Mouse (Mus musculus): Measurements from ENCODE around the gene Usp18. TPM values are rescaled to one million over a fixed set of nuclear protein-coding genes. Genes with fewer than 3 reads are reported as not detected.

The Usp18 gene
- polyA plus RNA-seq, 1 experiment from 2014 or later: 6.3 TPM

GRCm38 (mm10) chr6:121226043-121226442 is 19.7 kb upstream of the Usp18 start:
- H3K27ac ChIP-seq: peak overlapping the region; percentile 35; the same call in 1 of the 2 replicates
- no peaks in the 10 kb centered on the region for H3K27me3 ChIP-seq
- no peak overlapping the region for H3K4me3 ChIP-seq (replicated peaks)
- ATAC-seq (ENCODE audit: low read depth): peak; percentile 37; the same call in 1 of the 2 replicates
- H3K4me2 ChIP-seq: no peak overlapping the region
- WGBS (ENCODE audit: insufficient replicate concordance): 21% methylated on average over 4 of the region's 4 CpGs
- peaks cover 33% of the 10 kb centered on the region for H3K4me1 ChIP-seq (replicated peaks)
- no peak overlapping the region for H3K9ac ChIP-seq
- DNase-seq: no peak
- H3K9me3 ChIP-seq (replicated peaks): no peaks in the 10 kb centered on the region
- peaks cover 4% of the 10 kb centered on the region; the same call in 1 of the 2 replicates for H3K36me3 ChIP-seq

- peaks cover 4% of the 10 kb centered on the region; the same call in 1 of the 2 replicates for H3K36me3 ChIP-seq
- no peak overlapping the region for H3K4me2 ChIP-seq
- H3K9ac ChIP-seq: no peak overlapping the region
- WGBS (ENCODE audit: insufficient replicate concordance): 47% methylated on average over 2 of the region's 2 CpGs
- ATAC-seq (ENCODE audit: low read depth): no peak
- H3K9me3 ChIP-seq (replicated peaks): no peaks in the 10 kb centered on the region
- no peak for DNase-seq
- peaks cover 33% of the 10 kb centered on the region for H3K4me1 ChIP-seq (replicated peaks)
- H3K4me3 ChIP-seq (replicated peaks): no peak overlapping the region
- H3K27ac ChIP-seq: no peak overlapping the region
- H3K27me3 ChIP-seq: no peaks in the 10 kb centered on the region
These were observed 19.0 kb upstream of the Usp18 start for GRCm38 (mm10) chr6:121226744-121227143.

GRCm38 (mm10) chr6:121228421-121228820 is 17.3 kb upstream of the Usp18 start:
- no peak overlapping the region for H3K27ac ChIP-seq
- ATAC-seq (ENCODE audit: low read depth): no peak

GRCm38 (mm10) chr6:121232652-121233051 is 13.1 kb upstream of the Usp18 start:
- DNase-seq (no peak), ATAC-seq (ENCODE audit: low read depth) (no peak)
- H3K9me3 ChIP-seq (replicated peaks): no peaks in the 10 kb centered on the region
- no peak overlapping the region for H3K4me3 ChIP-seq (replicated peaks)
- H3K27me3 ChIP-seq: no peaks in the 10 kb centered on the region
- no peak overlapping the region for H3K4me2 ChIP-seq
- no peaks in the 10 kb centered on the region for H3K4me1 ChIP-seq (replicated peaks)
- no peak overlapping the region for H3K27ac ChIP-seq
- 37% methylated on average over 1 of the region's 1 CpGs for WGBS (ENCODE audit: insufficient replicate concordance)
- H3K36me3 ChIP-seq: no peaks in the 10 kb centered on the region
- no peak overlapping the region for H3K9ac ChIP-seq

More at GRCm38 (mm10) chr6:121228421-121228820, 17.3 kb upstream of the Usp18 start:
- Histone ChIP-seq H3K4me3 (replicated peaks) (no peak overlapping the region), H3K4me1 (replicated peaks) (peaks cover 33% of the 10 kb centered on the region), H3K9me3 (replicated peaks) (no peaks in the 10 kb centered on the region), H3K27me3 (no peaks in the 10 kb centered on the region), H3K4me2 (no peak overlapping the region), H3K36me3 (no peaks in the 10 kb centered on the region), H3K9ac (no peak overlapping the region)
- DNase-seq: no peak
- WGBS (ENCODE audit: insufficient replicate concordance): 60% methylated on average over 8 of the region's 8 CpGs

- 66% methylated on average over 2 of the region's 2 CpGs for WGBS (ENCODE audit: insufficient replicate concordance)
- Histone ChIP-seq H3K4me3 (replicated peaks) (no peak overlapping the region), H3K4me2 (no peak overlapping the region), H3K9me3 (replicated peaks) (no peaks in the 10 kb centered on the region), H3K27ac (no peak overlapping the region), H3K36me3 (no peaks in the 10 kb centered on the region), H3K9ac (no peak overlapping the region), H3K27me3 (no peaks in the 10 kb centered on the region), H3K4me1 (replicated peaks) (peaks cover 10% of the 10 kb centered on the region)
- DNase-seq (no peak), ATAC-seq (ENCODE audit: low read depth) (no peak)
These were observed 9.3 kb upstream of the Usp18 start for GRCm38 (mm10) chr6:121236386-121236785.

- Histone ChIP-seq H3K4me3 (replicated peaks) (no peak overlapping the region), H3K4me1 (replicated peaks) (peaks cover 14% of the 10 kb centered on the region), H3K36me3 (no peaks in the 10 kb centered on the region), H3K9ac (no peak overlapping the region), H3K27me3 (no peaks in the 10 kb centered on the region), H3K4me2 (no peak overlapping the region), H3K27ac (no peak overlapping the region), H3K9me3 (replicated peaks) (no peaks in the 10 kb centered on the region)
- ATAC-seq (ENCODE audit: low read depth): no peak
- WGBS (ENCODE audit: insufficient replicate concordance): 74% methylated on average over 4 of the region's 4 CpGs
- DNase-seq: no peak
These were observed 7.5 kb upstream of the Usp18 start for GRCm38 (mm10) chr6:121238209-121238608.

- Histone ChIP-seq H3K4me1 (replicated peaks) (peaks cover 41% of the 10 kb centered on the region), H3K4me3 (replicated peaks) (no peak overlapping the region), H3K27ac (no peak overlapping the region), H3K9ac (no peak overlapping the region), H3K9me3 (replicated peaks) (no peaks in the 10 kb centered on the region), H3K4me2 (no peak overlapping the region), H3K27me3 (no peaks in the 10 kb centered on the region), H3K36me3 (no peaks in the 10 kb centered on the region)
- ATAC-seq (ENCODE audit: low read depth): no peak
- 58% methylated on average over 2 of the region's 2 CpGs for WGBS (ENCODE audit: insufficient replicate concordance)
- no peak for DNase-seq
These were observed 3.9 kb upstream of the Usp18 start for GRCm38 (mm10) chr6:121241780-121242179.

- Histone ChIP-seq H3K4me2 (no peak overlapping the region), H3K9me3 (replicated peaks) (no peaks in the 10 kb centered on the region), H3K27me3 (no peaks in the 10 kb centered on the region), H3K36me3 (no peaks in the 10 kb centered on the region), H3K4me1 (replicated peaks) (peaks cover 54% of the 10 kb centered on the region), H3K9ac (no peak overlapping the region), H3K4me3 (replicated peaks) (no peak overlapping the region), H3K27ac (no peak overlapping the region)
- no peak for DNase-seq
- no peak for ATAC-seq (ENCODE audit: low read depth)
- WGBS (ENCODE audit: insufficient replicate concordance): 39% methylated on average over 10 of the region's 10 CpGs
These were observed 2.5 kb upstream of the Usp18 start for GRCm38 (mm10) chr6:121243161-121243560.

GRCm38 (mm10) chr6:121246037-121246361 is 293 bp downstream of the Usp18 start:
- peak overlapping the region; percentile 68 for H3K9ac ChIP-seq
- H3K4me1 ChIP-seq (replicated peaks): peaks cover 54% of the 10 kb centered on the region
- peak overlapping the region; percentile 65 for H3K27ac ChIP-seq
- H3K4me2 ChIP-seq: peak overlapping the region; percentile 72
- ATAC-seq (ENCODE audit: low read depth): peak; percentile 1; the same call in 1 of the 2 replicates
- no peaks in the 10 kb centered on the region for H3K9me3 ChIP-seq (replicated peaks)
- no peaks in the 10 kb centered on the region for H3K36me3 ChIP-seq
- WGBS (ENCODE audit: insufficient replicate concordance): 9% methylated on average over 4 of the region's 4 CpGs
- peak overlapping the region; percentile 65 for H3K4me3 ChIP-seq (replicated peaks)
- DNase-seq: no peak
- no peaks in the 10 kb centered on the region for H3K27me3 ChIP-seq

- no peak overlapping the region for H3K4me2 ChIP-seq
- ATAC-seq (ENCODE audit: low read depth) (no peak), DNase-seq (no peak)
- 68% methylated on average over 1 of the region's 1 CpGs for WGBS (ENCODE audit: insufficient replicate concordance)
- no peak overlapping the region for H3K9ac ChIP-seq
- H3K4me1 ChIP-seq (replicated peaks): peaks cover 35% of the 10 kb centered on the region
- peak overlapping the region; percentile 37; the same call in 1 of the 2 replicates for H3K27ac ChIP-seq
- H3K4me3 ChIP-seq (replicated peaks): no peak overlapping the region
- H3K36me3 ChIP-seq: no peaks in the 10 kb centered on the region
- H3K9me3 ChIP-seq (replicated peaks): no peaks in the 10 kb centered on the region
- no peaks in the 10 kb centered on the region for H3K27me3 ChIP-seq
These were observed 4.7 kb downstream of the Usp18 start for GRCm38 (mm10) chr6:121250406-121250805.

GRCm38 (mm10) chr6:121251256-121251655 is 5.5 kb downstream of the Usp18 start:
- ATAC-seq (ENCODE audit: low read depth) (no peak), DNase-seq (no peak)
- Histone ChIP-seq H3K4me3 (replicated peaks) (no peak overlapping the region), H3K27me3 (no peaks in the 10 kb centered on the region), H3K4me1 (replicated peaks) (peaks cover 33% of the 10 kb centered on the region), H3K27ac (no peak overlapping the region), H3K4me2 (no peak overlapping the region), H3K9me3 (replicated peaks) (no peaks in the 10 kb centered on the region), H3K36me3 (no peaks in the 10 kb centered on the region), H3K9ac (no peak overlapping the region)
- WGBS (ENCODE audit: insufficient replicate concordance): 33% methylated on average over 5 of the region's 5 CpGs

GRCm38 (mm10) chr6:121260548-121260947 is 14.8 kb downstream of the Usp18 start:
- Histone ChIP-seq H3K9ac (no peak overlapping the region), H3K36me3 (0 out of 2 replicates have a peak, but pooled peaks cover 4% of the 10 kb centered on the region), H3K4me3 (replicated peaks) (no peak overlapping the region), H3K4me1 (replicated peaks) (no peaks in the 10 kb centered on the region), H3K27ac (no peak overlapping the region), H3K4me2 (no peak overlapping the region), H3K27me3 (no peaks in the 10 kb centered on the region), H3K9me3 (replicated peaks) (no peaks in the 10 kb centered on the region)
- WGBS (ENCODE audit: insufficient replicate concordance): 23% methylated on average over 9 of the region's 9 CpGs
- DNase-seq: peak; percentile 39
- no peak for ATAC-seq (ENCODE audit: low read depth)

All from liver, embryonic 13.5 days (tissue).